Mouse (Mus musculus) heart, embryonic 10.5 days (tissue): ENCODE measurements around the gene Ccdc54. TPM values are rescaled to one million over a fixed set of nuclear protein-coding genes. Genes with fewer than 3 reads are reported as not detected.

Experiments used
- DNase-seq: peaks from one replicate; pipeline ENCODE4 v3.0.0-alpha.2; 2017; ENCODE audit warnings: low spot score
- H3K27ac ChIP-seq: fragments of 300-500 bp; sonication (generic); 2 replicates; pipeline ENCODE4 v1.5.1; 2016; ENCODE audit warnings: mild to moderate bottlenecking
- H3K27me3 ChIP-seq: fragments of 300-500 bp; sonication (generic); 2 replicates; pipeline ENCODE4 v1.6.1; 2016; ENCODE audit warnings: mild to moderate bottlenecking; ENCODE audit not compliant: poor library complexity, insufficient read depth, severe bottlenecking
- H3K36me3 ChIP-seq: fragments of 300-500 bp; sonication (generic); 2 replicates; pipeline ENCODE4 v1.6.1; 2016; ENCODE audit warnings: mild to moderate bottlenecking, moderate library complexity
- H3K4me1 ChIP-seq: fragments of 300-500 bp; sonication (generic); 2 replicates; pipeline ENCODE4 v1.6.1; 2016; ENCODE audit warnings: mild to moderate bottlenecking
- H3K4me3 ChIP-seq: fragments of 300-500 bp; sonication (generic); 2 replicates; pipeline ENCODE4 v1.5.1; 2016; ENCODE audit warnings: mild to moderate bottlenecking, moderate library complexity
- H3K9me3 ChIP-seq: fragments of 300-500 bp; sonication (generic); 2 replicates; pipeline ENCODE4 v1.6.1; 2016; ENCODE audit warnings: mild to moderate bottlenecking, moderate library complexity
- WGBS: fragments of 180-500 bp; shearing (Covaris S2); methylation state at CpG from one replicate; pipeline ENCODE4 v1.1.7; 2016; 5-methylcytosine and 5-hydroxymethylcytosine counted together
- polyA plus RNA-seq: library from polyadenylated mRNA; unstranded; fragments of >200 nt; fragmentation: Nextera tagmentation; extraction: Ambion mirVana; gene quantifications from 2 replicates; pipeline ENCODE4 v1.2.1, GENCODE M21; 2016

The Ccdc54 gene
- not detected in 2 replicates for polyA plus RNA-seq

DNA sequence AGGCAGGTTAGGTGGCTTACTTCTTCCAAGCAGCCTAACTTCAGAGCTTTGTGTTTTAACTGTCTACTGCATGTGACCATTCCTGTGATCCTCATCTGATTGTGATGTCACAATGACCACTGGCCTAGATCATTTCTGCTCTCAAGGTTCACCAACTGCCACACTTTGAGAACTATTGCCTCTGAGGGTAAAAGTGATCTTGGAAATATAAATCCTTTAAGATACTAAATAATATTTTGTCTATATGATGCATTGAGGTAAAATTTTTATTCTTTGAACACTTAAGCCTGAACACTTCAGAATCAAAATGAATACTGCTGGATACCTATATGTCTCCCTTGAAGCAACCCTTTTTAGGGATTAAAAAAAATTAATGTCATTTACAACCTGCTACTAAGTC lies at the start of gene Ccdc54:
Ccdc54 (minus strand) TSS at position 101 of the 400 bp plus-strand sequence.
- Histone ChIP-seq H3K27ac (no peak within 1 kb of the TSS), H3K9me3 (no peaks in the 10 kb centered on the region), H3K4me3 (no peak within 1 kb of the TSS), H3K36me3 (no peaks in the 10 kb centered on the region), H3K4me1 (no peaks in the 10 kb centered on the region; the same call in 1 of the 2 replicates), H3K27me3 (no peaks in the 10 kb centered on the region)
- DNase-seq: no peak

DNA sequence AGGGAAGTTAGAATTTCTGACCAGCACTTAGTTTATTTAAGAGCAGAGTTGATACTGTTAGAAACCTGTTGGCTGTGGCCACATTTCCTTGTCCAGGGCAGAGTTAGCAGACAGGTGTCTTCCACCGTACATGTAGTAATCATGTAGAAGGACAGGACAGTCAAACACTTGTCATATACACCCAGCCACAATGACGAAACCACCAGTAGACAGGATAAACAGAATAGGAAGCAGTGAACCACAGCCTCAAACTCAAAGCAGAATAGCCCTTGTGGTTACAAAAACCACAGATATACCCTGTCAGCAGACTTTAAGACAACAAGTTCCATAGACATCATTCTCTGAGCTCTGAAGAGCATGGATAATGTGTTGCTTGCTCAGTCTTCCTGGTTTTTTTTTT lies 41.6 kb upstream of the Ccdc54 start:
- no peaks in the 10 kb centered on the region for H3K9me3 ChIP-seq
- no peaks in the 10 kb centered on the region for H3K36me3 ChIP-seq
- DNase-seq: no peak
- 73% methylated on average over 2 of the region's 2 CpGs for WGBS
- no peaks in the 10 kb centered on the region for H3K27me3 ChIP-seq
- H3K27ac ChIP-seq: no peak overlapping the region
- peaks cover 8% of the 10 kb centered on the region; the same call in 1 of the 2 replicates for H3K4me1 ChIP-seq
- no peak overlapping the region for H3K4me3 ChIP-seq

DNA sequence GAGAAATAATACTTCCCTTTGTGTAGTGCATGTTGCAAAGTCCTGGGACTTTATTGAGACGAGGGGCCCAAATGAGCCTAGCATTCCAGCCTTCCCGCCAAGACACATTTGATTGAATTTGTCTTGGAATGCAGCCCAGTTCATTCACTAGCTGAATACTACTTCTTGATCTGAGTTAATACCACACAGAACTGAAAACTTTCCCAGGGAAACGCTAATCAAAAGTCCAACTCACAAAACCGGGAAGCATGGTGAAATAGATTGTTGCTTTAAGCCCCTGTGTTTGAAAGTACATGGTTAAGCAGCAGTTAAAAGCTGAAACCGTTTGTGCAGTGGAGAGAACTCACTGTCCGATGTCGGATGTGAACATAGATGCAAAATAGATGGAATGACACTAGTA lies 24.6 kb upstream of the Ccdc54 start:
- Histone ChIP-seq H3K9me3 (no peaks in the 10 kb centered on the region), H3K4me1 (no peaks in the 10 kb centered on the region), H3K27me3 (no peaks in the 10 kb centered on the region), H3K36me3 (no peaks in the 10 kb centered on the region), H3K27ac (no peak overlapping the region), H3K4me3 (no peak overlapping the region)
- no peak for DNase-seq
- 78% methylated on average over 7 of the region's 7 CpGs for WGBS

DNA sequence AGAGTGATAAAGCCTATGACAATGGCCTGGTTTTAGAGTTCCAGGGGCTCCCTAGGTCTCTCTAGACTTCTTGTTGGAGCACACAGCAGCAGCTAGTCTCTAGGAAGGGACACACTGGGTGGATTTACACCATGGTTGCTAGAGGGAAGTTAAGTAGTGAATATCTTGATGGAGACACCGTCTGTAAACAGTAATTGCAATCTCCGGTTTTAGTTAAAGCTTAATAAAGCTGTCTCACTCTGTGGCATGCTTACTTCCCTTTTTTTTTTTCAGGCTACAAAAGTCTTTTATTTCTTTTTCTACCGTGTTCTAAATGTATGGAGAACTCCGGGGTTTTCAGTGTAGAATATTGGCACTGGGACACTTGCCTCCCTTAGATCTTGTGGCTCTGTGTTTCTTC lies 22.0 kb upstream of the Ccdc54 start:
- WGBS: 71% methylated on average over 4 of the region's 4 CpGs
- no peak for DNase-seq
- Histone ChIP-seq H3K27me3 (no peaks in the 10 kb centered on the region), H3K4me1 (no peaks in the 10 kb centered on the region), H3K9me3 (no peaks in the 10 kb centered on the region), H3K27ac (no peak overlapping the region), H3K36me3 (no peaks in the 10 kb centered on the region), H3K4me3 (no peak overlapping the region)

DNA sequence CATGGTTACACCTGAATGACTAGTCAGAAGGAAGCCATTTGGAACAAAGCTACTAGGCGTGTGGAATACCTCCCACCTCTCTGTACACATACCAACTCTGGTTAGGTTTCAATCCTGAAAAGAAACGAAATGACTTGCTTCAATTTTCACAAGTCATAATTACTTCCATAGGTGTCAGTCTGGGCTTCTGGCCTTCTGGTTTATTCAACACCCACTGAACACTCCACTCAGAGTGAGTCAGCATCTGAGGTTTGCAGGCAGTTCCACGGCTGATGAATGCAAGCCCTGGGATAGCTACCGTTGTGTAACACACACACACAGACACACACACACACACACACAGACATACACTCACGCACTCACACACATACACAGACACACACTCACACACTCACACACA lies 19.6 kb upstream of the Ccdc54 start:
- Histone ChIP-seq H3K9me3 (no peaks in the 10 kb centered on the region), H3K4me1 (no peaks in the 10 kb centered on the region), H3K27ac (no peak overlapping the region), H3K27me3 (no peaks in the 10 kb centered on the region), H3K36me3 (no peaks in the 10 kb centered on the region), H3K4me3 (no peak overlapping the region)
- WGBS: 78% methylated on average over 5 of the region's 5 CpGs
- DNase-seq: no peak

DNA sequence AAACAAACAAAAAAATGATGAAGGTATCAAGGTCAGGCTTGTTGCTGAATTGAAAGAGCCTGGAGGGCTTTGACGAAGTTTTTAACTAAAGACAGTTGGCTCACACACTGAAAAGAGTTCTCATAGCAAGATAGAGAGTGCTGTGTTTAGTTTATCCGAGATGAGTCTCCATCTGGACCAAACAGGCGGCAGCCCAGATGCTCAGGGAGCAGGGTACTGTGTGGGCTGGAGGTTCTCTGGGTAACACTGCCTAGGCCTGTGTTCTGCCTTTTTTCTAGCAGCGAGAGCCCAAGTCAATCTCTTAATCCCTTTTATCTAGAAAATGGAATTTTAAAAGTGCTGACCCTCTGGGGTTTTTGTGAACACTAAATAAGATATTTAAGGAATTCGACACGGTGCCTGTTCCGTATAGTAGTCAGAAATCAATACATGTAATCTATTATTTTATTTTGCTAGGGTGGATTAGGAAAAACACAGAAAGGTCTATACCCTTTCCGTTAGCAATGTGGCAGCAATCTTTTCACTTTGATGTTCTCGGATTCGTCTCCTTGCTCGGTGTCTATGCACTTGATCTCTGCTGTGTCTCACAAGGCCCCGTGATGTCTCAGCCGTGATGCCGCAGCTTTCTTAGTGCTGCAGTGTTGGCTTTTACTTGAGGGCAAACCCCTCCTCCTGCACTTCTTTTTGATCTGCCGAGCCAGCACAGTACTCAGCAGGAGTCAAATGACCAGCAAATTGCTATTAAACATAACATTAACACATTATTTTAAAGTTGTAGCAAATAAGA lies 17.0 kb upstream of the Ccdc54 start:
- Histone ChIP-seq H3K27ac (no peak overlapping the region), H3K4me3 (no peak overlapping the region), H3K27me3 (no peaks in the 10 kb centered on the region), H3K36me3 (no peaks in the 10 kb centered on the region), H3K4me1 (no peaks in the 10 kb centered on the region), H3K9me3 (no peaks in the 10 kb centered on the region)
- no peak for DNase-seq
- WGBS: 40% methylated on average over 15 of the region's 15 CpGs

DNA sequence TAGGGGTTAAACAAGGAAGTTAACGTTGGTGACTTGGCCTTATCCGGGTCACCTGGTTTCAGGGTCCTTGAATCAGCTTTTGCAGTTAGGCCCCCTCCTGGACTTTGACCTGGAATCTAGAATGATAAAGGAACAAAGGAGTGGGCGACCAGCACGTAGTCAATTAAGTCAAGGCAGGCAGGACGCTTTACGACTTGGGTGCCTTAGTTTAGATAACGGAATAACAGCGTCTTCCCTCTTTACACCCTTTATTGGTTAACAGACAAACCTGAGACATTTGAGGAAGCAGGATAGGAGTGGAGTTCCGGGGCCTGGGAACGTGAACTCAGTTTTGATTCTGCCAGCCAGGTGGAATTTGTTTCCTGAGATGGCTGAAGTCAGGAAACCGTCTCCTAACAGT lies 13.9 kb upstream of the Ccdc54 start:
- no peaks in the 10 kb centered on the region for H3K36me3 ChIP-seq
- no peak overlapping the region for H3K4me3 ChIP-seq
- no peaks in the 10 kb centered on the region for H3K9me3 ChIP-seq
- 0 out of 2 replicates have a peak, but pooled peaks cover 6% of the 10 kb centered on the region for H3K4me1 ChIP-seq
- 57% methylated on average over 11 of the region's 11 CpGs for WGBS
- no peak overlapping the region for H3K27ac ChIP-seq
- H3K27me3 ChIP-seq: no peaks in the 10 kb centered on the region
- no peak for DNase-seq

DNA sequence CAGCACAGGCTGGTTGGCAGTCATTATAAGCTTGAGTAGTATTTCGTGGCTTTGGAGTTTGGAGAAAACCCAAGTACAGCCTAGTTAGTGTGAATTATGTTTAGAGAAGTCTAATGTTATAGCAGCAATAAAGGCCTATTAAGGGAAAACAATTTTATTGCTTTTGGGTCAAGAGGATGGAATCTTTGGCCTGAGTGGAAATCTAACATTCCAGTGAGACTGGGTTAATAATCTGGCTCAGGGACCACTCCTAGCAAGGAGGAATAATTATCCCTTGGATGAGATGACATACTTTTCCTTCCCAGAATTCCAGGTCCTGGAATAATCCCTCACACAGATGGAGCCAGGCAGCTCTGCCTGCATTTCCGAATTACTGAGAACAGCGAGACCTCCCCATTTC lies 11.0 kb upstream of the Ccdc54 start:
- Histone ChIP-seq H3K4me1 (0 out of 2 replicates have a peak, but pooled peaks cover 6% of the 10 kb centered on the region), H3K9me3 (no peaks in the 10 kb centered on the region), H3K27ac (0 out of 2 replicates have a peak overlapping the region, but pooled peaks have one; percentile 47), H3K27me3 (no peaks in the 10 kb centered on the region), H3K36me3 (no peaks in the 10 kb centered on the region), H3K4me3 (no peak overlapping the region)
- WGBS: 50% methylated on average over 3 of the region's 3 CpGs
- DNase-seq: no peak

DNA sequence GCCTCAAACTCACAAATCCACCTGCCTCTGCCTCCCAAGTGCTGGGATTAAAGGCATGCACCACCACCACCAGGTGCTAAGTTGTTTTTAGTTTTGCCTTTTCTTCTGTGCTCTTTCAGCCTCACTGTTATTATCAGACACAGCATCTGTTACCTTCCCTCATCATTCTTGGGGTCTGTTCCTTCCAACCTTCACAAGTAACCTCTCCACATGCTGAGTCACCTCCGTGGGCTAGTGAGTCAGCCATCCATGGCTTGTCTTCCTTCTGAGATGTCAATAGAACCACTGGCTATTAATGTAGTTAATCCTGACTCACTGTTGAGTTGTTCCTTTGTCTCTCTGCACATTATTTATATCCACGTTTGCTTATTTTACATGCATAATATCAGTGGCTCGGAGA lies 9.7 kb upstream of the Ccdc54 start:
- no peak overlapping the region for H3K27ac ChIP-seq
- no peak for DNase-seq
- H3K36me3 ChIP-seq: no peaks in the 10 kb centered on the region
- H3K9me3 ChIP-seq: no peaks in the 10 kb centered on the region
- H3K4me1 ChIP-seq: 0 out of 2 replicates have a peak, but pooled peaks cover 6% of the 10 kb centered on the region
- H3K4me3 ChIP-seq: no peak overlapping the region
- WGBS: 83% methylated on average over 3 of the region's 3 CpGs
- no peaks in the 10 kb centered on the region for H3K27me3 ChIP-seq

DNA sequence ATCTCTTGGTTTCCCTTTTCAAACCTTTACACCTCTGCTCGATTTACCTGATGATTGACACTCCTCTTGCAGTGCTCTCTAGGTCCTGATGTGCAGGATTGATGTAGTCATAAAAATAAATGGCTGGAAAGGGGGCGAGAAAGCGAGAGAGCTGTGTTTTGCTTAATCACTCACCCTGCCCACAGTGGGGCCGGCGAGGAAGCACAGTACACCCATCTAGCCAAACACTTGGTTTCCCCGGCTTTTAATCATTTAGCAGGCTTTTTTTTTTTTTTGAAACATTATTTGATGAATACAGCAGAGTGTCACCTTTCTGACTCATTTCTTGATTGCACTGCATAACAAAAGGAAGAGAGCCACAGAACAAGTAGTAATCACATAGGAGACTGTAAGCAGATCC lies 5.7 kb upstream of the Ccdc54 start:
- H3K9me3 ChIP-seq: no peaks in the 10 kb centered on the region
- no peaks in the 10 kb centered on the region for H3K36me3 ChIP-seq
- H3K4me3 ChIP-seq: no peak overlapping the region
- no peak for DNase-seq
- peaks cover 3% of the 10 kb centered on the region; the same call in 1 of the 2 replicates for H3K4me1 ChIP-seq
- no peak overlapping the region for H3K27ac ChIP-seq
- WGBS: 75% methylated on average over 6 of the region's 6 CpGs
- no peaks in the 10 kb centered on the region for H3K27me3 ChIP-seq

DNA sequence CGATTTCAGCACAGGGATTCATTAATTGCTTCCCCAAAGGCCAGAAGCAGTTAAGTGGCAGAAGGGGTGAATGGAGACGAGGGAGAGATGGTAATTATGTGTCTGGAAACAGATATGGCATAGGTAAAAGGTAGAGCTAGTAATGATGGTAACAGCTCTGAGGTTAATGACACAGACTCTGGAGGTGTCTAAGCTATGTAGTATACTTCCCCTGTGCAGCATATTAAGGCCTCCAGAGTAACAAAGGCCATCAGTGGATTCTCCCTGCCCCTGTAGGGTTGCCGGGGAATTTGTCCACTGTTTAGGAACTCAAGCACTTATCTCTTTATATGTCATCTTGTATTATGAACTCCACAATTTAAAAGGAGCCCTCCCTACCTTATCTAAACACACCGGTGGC lies 5.2 kb upstream of the Ccdc54 start:
- H3K36me3 ChIP-seq: no peaks in the 10 kb centered on the region
- no peaks in the 10 kb centered on the region for H3K9me3 ChIP-seq
- DNase-seq: no peak
- WGBS: 60% methylated on average over 4 of the region's 4 CpGs
- H3K27ac ChIP-seq: no peak overlapping the region
- H3K4me3 ChIP-seq: no peak overlapping the region
- H3K27me3 ChIP-seq: no peaks in the 10 kb centered on the region
- H3K4me1 ChIP-seq: no peaks in the 10 kb centered on the region; the same call in 1 of the 2 replicates

DNA sequence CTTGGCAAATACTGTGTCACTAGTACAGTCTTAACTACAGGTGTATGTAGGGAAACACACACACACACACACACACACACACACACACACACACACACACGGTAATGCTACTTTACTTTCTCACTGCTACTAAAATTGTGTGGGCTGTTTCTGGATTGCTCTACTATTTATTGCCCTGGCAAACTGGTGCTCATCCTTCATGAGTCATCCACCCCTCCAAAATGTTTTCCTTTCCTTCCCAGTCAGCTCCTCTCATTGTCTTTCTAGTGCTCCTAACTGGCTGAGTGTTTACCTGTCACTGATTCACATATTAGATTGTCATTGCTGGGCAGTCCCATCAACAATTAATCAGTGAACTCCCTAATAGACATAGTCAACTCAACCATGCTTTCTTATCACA lies 3.9 kb upstream of the Ccdc54 start:
- Histone ChIP-seq H3K36me3 (no peaks in the 10 kb centered on the region), H3K4me1 (no peaks in the 10 kb centered on the region; the same call in 1 of the 2 replicates), H3K27ac (no peak overlapping the region), H3K9me3 (no peaks in the 10 kb centered on the region), H3K27me3 (no peaks in the 10 kb centered on the region), H3K4me3 (no peak overlapping the region)
- DNase-seq: no peak
- WGBS: 79% methylated on average over 1 of the region's 1 CpGs

DNA sequence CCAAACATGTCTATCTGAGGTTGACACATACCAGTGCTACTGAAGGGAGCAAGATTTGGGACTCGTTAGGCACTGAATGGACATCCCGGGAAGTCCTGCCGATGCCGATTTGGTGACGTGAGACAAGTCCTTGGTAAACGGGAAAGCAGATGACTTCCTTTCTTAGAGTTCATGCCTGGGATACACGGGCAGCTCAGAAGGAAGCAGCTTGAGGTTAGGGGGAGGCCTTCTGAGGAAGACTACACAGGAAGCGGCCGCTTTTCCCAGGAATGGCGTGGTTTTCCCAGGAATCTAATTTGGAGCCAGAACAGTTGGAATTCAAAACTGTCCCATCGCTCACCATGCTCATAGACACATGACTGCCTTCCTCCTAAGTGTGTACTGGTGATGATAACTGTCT lies 2.4 kb upstream of the Ccdc54 start:
- Histone ChIP-seq H3K4me1 (no peaks in the 10 kb centered on the region; the same call in 1 of the 2 replicates), H3K4me3 (no peak overlapping the region), H3K9me3 (no peaks in the 10 kb centered on the region), H3K27ac (no peak overlapping the region), H3K36me3 (no peaks in the 10 kb centered on the region), H3K27me3 (no peaks in the 10 kb centered on the region)
- 75% methylated on average over 11 of the region's 11 CpGs for WGBS
- no peak for DNase-seq
